Mouse (Mus musculus) right cerebral cortex, postnatal 25 days (tissue): ENCODE measurements around the gene Golph3.
A peak's percentile ranks its signal among the peaks of the same experiment; 100 is the strongest.

Experiments
- DNase-seq: peaks from one replicate; pipeline ENCODE4 v3.0.0; 2022

The Golph3 gene

DNA sequence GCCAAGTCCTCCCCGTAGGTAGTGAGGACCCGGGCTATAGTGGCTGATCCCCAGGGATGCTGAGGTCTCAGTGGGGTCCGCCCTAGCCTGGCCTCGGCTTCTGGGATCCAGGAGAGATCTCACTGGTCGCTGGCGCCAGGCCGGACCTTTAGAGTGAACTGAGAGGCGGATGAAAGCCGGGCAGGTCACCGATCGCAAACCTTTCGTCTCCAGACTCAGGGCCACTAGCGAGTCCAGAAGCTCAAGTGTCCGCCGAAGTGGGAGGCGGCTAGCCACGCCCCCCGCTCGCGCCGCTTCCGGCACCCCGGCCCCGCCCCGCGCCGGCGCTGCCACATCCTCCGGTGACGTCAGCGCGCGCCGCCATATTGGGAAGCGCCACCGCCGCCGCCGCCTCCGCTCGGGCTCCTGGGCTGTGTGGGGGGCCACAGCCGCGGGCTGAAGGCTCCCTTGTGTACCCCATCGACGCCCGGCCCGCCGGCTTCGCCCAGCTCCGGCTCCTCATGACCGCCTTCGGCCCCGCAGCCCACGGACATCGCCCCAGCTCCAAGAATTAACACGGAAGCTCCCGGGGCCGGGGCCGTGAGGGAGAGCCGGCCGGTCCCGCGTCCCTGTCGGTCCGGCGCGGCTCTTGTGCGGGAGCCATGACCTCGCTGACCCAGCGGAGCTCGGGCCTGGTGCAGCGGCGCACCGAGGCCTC is at the start of gene Golph3:
Gene Golph3, plus strand, starts transcription at position 360 of the 697 bp plus-strand sequence.
- peak; percentile 97 for DNase-seq

DNA sequence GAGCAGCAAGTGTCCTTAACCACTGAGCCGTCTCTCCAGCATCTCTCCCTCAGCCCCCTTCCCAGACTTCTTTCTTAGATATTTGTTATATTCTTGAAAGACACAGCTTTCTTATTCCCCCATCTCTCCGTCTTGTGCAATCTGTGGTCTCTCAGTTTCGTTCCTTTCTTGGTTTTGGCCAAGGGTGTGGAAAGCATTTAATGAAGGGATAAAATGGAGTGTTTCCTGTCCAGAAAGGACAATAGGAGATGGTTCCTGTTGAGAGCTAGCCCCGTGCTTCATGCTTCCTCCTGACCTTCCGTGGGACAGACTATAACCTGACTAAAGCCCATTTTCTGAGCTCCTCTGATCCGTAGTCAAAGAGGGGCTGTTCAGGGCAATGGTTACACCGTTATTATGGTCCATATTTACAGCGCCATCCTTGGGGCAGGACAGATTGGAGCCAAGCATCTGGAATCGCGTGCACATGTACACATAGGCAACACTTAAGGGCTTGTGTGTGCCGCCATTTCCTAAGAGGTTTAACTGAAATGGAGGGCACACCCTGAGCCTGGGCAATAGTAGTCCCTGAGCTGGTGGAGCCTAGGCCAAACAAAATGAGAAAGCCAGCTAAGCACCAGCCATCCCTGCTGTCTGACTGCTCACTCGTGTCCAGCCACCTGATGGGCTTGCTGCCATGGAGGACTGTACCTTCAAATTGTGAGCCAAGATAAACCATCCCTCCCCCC is 47.8 kb upstream of the Golph3 start:
- no peak for DNase-seq

DNA sequence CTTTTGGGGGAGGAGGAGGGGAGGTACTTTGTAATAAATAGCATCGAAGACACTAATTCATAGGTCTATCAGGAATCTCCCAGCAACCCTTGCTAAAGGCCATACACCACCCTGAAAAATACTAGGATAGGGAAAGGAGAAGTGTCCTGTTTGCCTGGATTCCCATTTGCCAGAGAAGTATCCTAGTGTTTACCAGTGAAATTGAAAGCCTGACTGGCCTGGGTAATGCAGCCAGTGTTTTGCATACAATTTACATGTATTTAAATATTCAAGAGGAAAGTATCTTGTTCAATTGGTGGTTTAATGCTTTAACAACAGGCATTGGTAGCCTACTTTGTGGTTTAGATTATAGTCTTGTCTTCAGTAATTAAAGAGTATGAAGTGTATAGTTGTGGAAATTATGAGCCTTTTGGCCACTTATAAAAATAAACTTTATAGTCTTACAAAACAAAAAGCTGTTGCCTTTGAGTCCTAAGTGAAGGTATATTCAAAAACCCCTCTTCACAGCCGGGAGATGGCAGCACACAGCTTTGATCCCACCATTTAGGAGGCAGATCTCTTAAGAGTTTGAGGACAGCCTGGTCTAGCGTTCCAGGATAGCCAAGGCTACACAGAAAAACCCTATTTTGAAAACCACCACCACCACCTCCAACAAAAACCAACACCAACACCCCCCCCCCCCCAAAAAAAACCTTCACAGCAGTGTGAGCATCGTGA is 47.0 kb upstream of the Golph3 start:
- DNase-seq = no peak

DNA sequence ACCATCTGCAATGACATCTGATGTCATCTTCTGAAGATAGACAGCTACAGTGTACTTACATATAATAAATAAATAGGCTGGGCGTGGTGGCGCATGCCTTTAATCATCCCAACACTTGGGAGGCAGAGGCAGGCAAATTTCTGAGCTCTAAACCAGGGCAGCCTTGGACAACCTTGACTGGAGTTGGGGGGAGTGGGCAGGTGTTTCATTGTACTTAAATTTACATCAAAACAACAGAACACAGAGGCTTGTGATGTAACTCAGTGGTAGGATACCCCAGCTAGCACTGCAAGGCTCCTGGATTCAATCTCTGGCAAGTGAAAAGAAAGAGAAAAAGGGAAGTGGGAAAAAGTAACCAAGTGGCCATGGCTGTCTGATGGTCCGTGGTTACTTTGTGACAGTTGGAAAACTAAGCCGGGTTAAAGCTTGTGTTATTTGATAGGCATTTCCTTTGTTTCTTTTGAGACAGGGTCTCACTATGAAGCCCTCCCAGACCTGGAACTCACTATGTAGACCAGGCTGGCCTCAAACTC is 46.1 kb upstream of the Golph3 start:
- no peak for DNase-seq

DNA sequence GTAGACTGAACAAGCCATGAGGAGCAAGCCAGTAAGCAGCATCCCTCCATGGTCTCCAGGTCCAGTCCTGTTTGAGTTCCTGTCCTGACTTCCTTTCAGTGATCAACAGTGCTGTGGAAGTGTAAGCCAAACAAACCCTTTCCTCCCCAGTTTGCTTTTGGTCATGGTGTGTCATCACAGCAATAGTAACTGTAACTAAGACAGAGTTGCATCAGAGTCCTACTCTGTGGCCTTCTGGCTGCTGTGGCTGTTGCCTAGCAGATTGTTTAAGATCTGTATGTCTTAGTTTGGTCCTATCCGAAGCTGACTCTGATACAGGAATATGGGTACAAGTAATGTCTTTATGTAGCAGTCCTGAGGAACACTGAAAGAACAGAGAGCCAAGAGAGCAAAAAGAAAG is 41.4 kb upstream of the Golph3 start:
- DNase-seq = no peak

DNA sequence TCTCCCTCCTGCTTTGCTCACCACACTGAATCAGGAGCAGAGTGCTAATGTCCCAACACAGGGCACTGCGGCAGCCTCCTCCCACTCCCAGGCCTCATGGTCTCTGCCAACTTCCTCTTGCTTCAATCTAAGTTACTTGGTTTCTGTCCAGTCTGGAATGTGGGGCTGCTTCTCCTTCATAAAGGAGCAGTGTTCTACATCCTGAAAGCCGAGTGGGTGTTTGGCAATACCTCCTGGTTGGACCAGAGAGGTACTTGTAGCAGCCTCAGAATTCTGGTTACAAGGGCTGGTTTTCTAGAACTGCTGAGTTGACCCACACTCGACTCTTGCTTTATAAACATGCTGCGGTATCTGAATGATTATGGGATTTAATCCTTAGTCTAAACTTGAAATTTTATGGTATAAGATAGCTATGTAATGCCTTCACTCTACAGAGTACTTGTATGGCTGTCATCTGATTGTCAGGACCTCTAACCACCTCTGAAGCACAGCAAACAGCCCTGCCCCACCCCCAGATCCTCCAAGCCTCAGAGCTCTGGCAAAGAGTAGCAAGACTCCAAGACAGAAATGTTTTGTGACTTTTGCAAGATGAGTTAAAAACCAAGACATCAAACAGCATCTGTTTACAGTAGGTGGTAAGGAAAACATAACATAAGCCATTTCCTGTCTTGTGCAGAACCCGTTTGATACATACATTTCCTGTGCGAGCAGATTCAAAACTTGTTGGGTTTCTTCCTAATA is 36.3 kb upstream of the Golph3 start:
- no peak for DNase-seq

DNA sequence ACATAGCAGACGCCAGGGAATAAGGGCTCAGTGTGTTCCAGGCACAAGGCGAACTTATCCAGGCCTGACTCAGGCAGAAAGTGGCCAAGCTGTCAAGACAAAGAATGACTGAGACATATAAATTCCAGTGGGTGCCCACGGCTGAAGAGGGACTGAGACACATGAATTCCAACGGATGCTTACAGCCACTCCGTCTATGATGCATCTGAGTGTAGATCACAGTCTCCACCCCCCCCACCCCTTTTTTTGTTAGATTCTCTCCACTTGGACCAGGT is 35.8 kb upstream of the Golph3 start:
- DNase-seq = no peak

DNA sequence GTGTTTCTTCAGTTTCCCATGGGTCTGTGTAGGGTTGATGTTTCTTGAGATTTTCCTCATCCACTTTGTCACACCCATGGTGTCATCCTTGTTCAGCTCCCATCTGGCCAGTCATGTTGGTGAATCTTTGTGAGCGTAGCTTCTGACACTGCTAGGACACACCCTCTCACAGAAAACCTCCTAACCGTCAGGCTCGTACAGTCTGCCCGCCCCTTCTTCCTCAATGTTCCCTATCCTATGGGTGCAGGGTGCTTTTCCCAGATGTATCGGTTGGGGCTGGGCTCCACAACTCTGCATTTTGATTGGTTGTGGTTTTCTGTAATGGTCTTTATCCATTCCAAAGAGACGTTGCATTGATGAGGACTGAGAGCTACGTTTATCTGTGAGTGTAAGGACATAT is 30.9 kb upstream of the Golph3 start:
- no peak for DNase-seq

DNA sequence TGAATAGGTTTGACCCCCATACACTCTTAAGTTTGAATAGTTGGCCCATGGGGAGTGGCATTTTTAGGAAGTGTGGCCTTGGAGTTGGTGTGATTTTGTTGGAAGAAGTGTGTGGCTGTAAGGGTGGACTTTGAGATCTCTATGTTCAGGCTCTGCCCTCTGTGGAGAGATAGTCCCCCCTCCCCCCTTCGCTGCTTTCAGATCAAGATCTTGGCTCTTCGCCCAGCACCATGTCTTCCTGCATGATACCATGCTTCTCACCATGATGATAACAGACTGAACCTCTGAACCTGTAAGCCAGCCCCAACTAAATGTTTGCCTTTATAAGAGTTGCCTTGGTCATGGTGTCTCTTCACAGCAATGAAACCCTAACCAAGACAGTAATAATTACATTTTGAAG is 29.5 kb upstream of the Golph3 start:
- no peak for DNase-seq

DNA sequence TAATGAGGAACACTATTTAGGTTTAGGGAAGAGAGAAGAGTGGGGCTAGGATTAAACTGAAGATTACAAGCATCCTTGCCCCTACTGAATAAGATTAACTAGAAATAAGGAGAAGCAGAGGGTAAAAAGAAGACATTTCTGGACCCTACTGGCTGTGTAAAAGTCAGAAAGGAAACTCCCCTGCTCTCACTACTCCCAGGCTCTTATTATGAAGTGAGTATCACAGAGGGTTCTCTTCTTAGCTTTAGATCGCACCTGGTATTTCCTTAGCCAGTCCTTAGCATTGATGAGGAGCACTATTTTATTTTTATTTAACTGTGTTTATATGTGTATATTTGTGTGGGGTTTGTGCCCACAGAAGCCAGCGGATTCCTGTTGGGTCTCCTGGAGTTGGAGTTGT is 25.0 kb upstream of the Golph3 start:
- no peak for DNase-seq

DNA sequence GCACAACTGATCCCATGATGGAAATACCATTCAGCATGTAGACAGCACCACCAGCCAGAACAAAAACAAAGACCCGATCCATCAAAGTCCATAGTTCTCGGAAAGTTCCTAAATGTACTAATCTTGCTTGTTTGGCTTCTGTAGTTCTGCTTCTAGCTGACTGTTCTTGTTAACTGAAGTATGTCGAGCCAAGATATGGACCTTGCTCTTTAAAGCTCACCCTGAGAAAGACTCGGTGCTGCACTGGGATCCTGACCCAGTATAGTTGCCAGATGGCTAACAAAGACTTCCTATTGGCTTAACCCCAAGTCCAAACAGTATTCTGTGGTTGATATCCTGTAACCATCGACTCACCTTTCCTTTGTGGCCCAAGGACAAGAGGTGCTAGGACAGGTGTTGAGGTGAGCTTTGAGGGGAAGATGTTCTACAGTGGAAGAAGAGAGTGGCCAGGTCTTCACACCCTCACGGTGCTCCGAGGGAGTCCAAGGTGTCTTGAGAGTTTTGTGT is 23.0 kb upstream of the Golph3 start:
- no peak for DNase-seq

DNA sequence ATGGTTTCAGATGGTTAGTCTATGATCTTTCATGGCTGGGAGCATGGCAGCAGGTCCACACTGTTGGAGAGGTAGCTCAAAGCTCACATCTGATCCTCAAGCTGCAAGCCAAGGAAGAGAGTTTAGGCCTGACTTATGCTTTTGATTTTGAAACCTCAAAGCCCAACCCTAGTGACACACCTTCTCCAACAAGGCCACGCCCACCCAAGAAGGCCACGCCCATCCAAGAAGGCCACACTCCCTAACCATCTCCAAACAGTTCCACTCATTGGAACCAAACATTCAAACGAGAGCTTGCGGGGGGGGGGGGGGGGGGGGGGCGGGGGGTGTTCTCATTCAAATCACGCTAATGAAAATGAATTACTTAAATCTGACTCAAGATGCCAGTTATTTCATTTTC is 19.5 kb upstream of the Golph3 start:
- no peak for DNase-seq

DNA sequence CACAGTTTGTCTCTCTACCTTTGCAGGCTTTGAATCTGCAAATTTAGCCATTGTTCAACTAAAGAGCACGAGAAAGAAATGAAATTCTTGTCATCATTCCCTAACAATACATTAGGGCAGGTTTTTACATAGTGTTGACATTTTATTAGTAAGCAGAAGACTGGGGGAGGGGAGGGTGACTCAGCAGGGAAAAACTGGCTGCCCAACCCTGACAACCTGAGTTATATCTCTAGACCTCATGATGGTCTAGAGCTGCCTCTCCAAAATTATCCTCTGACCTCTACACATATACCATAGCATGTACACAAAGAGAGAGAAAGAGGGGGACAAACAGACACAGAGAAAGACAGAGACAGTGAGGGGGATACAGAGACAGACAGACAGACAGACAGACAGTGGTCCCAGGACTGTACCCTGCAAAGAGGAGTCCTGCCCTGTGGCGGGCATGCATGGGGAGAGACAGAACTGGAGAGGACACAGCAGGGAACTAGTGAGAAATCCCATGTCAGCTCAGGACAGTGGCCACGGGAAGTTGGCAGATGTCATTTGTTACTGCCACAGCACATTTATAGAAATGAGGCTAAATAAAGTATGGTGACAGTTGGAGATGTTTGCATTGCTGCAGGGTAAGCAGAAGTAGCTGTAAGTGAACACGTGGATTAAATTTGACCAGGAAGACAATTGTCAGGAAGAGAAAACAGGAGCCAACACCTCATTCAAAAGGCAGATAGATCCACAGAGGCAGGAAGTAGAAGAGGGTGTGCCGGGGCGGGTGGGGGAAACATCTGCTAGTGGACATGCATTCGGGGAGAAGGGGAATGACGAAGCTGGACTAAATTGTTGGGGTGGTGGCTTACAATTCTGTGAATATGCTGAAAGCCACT is 14.8 kb upstream of the Golph3 start:
- no peak for DNase-seq

DNA sequence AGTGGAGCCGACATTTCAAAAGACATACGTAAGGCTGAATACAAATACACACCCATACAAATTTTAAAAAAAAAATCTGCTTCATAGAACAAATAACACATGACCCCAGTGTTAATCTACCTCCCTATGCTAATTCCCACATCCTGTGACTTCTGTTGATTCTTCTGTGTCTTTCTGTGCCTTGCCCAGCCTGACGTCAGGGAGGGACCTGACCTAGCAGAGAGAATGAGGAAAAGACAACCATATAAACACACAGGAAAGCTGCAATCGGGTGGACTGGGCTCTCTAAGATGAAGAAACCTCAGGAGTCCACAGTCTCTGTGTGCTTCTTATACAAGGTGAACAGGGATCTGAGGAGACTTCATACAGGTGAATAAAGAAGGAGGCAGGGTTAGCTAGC is 14.1 kb upstream of the Golph3 start:
- DNase-seq = no peak

DNA sequence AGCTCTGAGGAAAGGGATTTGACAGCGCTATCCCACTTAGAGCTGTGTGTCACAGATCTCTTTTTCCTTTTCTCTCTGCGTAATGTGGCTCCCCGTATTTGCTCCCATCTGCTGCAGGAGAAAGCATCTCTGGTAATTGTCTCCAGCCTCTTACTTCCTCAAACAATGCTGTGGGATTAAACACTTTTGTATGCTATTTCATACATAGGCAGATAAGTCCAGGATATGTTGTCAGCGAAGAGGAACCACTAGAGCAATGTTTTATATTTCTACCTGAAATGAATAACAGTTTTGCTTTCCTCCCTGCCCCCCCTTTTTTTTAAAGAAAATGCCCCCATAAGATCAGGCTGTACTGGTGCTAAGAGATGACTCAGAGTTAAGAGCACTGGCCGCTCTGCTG is 12.7 kb upstream of the Golph3 start:
- DNase-seq = no peak

DNA sequence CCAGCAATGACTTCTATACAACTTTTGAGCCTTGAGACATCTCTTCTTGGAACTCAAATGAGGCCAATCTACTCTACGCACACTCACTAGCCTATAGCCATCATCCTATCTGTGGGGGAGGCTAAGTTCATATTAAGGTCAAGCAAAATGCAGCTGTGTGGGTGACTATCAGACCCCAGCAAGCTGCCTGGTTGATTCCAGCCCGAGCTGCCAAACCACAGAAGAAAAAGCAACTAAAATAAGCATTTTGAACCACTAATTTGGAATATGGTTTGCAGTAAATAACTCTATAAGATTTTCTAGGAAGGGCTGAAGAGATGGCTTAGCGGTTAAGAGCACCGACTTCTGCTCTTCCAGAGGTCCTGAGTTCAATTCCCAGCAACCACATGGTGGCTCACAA is 10.6 kb upstream of the Golph3 start:
- DNase-seq = no peak

DNA sequence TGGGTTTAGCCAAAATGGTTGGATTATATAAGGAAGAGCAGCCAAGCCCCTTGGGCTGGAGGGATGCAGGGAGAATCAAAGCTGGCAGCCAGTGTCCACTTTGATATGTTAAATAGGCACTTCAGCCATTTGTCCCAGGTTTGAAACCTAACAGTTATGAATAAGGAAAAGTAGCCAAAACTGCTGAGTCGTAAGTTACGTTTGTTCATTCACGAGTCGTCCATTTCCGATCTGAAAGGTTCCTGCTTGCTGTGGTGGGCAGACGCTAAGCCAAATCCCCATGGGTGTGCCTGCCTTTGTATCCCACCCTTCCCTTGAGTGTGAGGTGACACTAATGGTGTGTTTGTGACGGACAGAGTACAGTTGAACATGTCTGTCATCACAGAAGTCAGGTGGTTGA is 9.8 kb upstream of the Golph3 start:
- no peak for DNase-seq

DNA sequence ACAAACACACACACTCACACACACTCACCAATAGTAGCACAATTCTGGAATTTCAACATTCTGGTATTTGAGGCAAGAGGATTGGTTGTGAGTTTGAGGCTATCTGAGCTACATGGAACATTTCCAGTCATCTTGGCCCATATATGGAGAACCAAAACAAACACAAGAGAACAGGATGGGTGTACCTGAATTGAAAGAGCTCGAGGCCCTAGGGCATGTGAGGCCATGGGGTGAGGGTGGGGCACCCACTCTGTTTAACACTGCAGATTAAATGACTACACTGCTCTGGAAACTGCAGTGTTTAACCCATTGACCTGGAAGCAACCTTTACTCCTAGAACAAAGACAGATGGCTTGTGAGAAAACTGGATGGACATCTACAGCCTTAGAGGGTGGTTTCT is 8.0 kb upstream of the Golph3 start:
- no peak for DNase-seq

DNA sequence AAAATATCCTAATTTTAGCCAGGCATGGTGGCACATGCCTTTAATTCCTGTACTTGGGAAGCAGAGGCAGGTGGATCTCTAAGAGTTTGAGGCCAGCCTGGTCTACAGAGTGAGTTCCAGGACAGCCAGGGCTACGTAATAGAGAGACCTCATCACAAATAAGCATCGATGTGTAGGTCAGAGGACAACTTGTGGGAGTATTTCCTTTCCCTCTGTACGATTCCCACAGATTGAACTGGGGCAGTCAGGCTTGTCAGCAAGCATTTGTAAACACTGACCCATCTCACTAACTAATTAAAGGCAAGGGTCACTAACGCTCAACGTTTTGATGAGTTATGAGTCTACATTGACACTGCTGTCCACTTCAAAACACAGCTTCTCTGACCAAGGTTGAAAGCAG is 6.7 kb upstream of the Golph3 start:
- no peak for DNase-seq

DNA sequence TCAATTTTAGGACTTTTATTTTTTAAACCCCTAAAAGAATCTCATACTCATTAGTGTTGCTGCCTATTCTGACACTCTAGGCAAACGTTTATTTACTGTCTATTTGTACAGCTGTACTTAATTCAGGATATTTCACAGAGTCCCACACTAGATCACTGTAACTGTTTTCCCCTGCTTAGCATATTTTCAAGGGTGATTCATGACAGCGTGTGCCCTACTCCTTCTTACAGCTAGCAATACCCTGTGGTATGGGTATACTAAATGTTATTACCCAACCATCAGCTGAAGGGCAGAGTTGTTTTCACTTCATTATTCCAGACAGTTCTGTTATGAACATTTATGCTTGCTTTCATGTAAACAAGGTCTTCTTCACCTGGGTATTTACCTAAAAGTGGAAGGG is 5.3 kb upstream of the Golph3 start:
- no peak for DNase-seq

DNA sequence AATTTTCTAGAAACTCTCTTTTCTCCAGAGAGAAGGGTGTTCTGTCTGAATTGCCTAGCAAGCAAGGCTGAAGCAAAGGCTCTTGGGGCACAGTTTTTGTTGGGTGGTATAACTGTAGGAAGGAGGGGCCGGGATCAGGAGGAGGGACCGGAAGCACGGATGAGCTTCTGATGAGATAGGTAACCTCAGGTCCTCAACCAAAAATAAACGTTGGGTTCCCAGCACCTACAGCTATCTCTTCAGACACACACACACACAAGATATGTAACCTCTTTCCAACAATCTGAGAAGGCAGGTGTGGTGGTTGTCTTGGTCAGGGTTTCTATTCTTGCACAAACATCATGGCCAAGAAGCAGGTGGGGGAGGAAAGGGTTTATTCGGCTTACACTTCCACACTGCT is 4.0 kb upstream of the Golph3 start:
- DNase-seq = no peak

DNA sequence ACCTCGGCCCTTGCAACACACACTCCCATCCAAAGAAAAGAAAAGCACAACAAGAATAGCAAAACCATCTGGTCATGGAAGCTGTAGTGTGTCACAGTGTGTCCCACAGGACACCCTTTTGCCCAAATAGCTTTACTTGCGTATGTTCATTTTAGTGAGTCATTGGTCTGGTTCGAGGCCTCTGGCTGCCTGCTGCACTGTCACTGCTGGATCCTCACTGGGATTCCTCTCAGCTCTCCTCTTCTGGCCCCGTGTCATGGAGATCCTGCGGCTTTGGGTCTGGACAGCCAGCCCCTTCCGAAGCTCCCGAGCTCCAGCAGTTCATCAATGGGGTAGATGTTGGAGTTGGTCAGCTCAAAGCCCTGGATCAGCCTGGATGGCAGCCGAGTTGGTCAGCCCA is 2.8 kb upstream of the Golph3 start:
- DNase-seq = no peak
